ENCODE assay signal across 8 mouse cellular contexts in the genomic region with DNA sequence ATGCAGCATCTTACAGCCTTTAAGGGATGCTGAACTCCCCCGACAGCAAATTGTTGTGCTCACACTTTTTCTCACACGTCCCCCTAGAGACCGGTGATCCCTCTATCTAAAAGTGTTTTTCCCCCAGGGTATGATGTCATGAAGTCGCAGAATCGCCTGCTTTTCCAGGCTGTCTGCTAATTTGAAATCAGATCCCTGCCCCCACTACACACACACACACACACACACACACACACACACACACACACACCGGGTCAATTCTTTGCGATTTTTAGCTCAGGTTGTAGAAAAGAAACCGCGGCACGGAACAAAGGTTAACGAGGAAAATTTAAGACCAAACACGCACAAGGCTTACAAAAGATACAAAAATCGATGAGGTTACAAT. TPM values are rescaled to one million over a fixed set of nuclear protein-coding genes. Genes with fewer than 3 reads are reported as not detected.
A peak's percentile ranks its signal among the peaks of the same experiment; 100 is the strongest.
DNase-seq lines count a peak whose midpoint lies in the region; ATAC-seq and TF ChIP-seq lines count a peak whose summit lies in the region.

No protein-coding gene starts in this region.

- H3K79me2 ChIP-seq in MEL (ENCODE audit: control insufficient read depth, insufficient read depth, low read length, poor library complexity) (peaks cover 3% of the 10 kb centered on the region), macrophage (ENCODE audit: inconsistent target) (peaks cover 33% of the 10 kb centered on the region; the same call in 1 of the 2 replicates)

- no peak for TF ChIP-seq EP300 in MEL (IDR thresholded peaks at IDR 0.05; ENCODE audit: low read depth in 1 of 2, low read length in 2 of 2)

- H3K27me3 ChIP-seq in heart, embryonic 16.5 days (ENCODE audit: control insufficient read depth, insufficient read depth, low read length): peaks cover 6% of the 10 kb centered on the region
- H3K27me3 ChIP-seq in MEL (ENCODE audit: control insufficient read depth in 1 of 2, insufficient read depth in 2 of 2, low read length in 2 of 2): no peaks in the 10 kb centered on the region; a peak in 2 of 4 replicates

- peaks cover 2% of the 10 kb centered on the region; the same call in 1 of the 2 replicates for H3K4me1 ChIP-seq in heart, embryonic 16.5 days (ENCODE audit: control insufficient read depth, insufficient read depth, low read length)
- H3K4me1 ChIP-seq in MEL (ENCODE audit: control insufficient read depth in 1 of 2, insufficient read depth in 2 of 2, low read length in 2 of 2): peaks cover 4 to 6% of the 10 kb centered on the region in 2 experiments; a peak in 2 of 4 replicates

- H3K9me3 ChIP-seq in heart, embryonic 16.5 days (replicated peaks; ENCODE audit: control insufficient read depth, low read length): no peaks in the 10 kb centered on the region
- no peaks in the 10 kb centered on the region for H3K9me3 ChIP-seq in MEL (replicated peaks; ENCODE audit: insufficient read depth, low read length)

- TF ChIP-seq POLR2A in MEL (IDR thresholded peaks at IDR 0.05; ENCODE audit: control insufficient read depth in 1 of 2, insufficient read depth in 1 of 2, low read depth in 1 of 2, low read length in 2 of 2, poor library complexity in 1 of 2): no peak

- 6% methylated on average over 13 of the region's 13 CpGs for WGBS in heart, embryonic 16.5 days
- WGBS in macrophage (ENCODE audit: missing documents): 3% methylated on average over 11 of the region's 13 CpGs

- no peak for DNase-seq in heart, postnatal 14 days
- DNase-seq in MEL (ENCODE audit: low read depth, low spot score): no peak
- no peak for DNase-seq in c-Kit-positive CD71-positive TER-119-positive erythroid progenitor cells, embryonic 14.5 days (ENCODE audit: low spot score)
- DNase-seq in layer of hippocampus, adult 11-12 months (ENCODE audit: low spot score): no peak
- DNase-seq in adrenal gland, postnatal 14 days: no peak

- intact Hi-C loops in heart, postnatal 14 days (cut with DNase I): no loop called here

- H3K4me2 ChIP-seq in heart, embryonic 16.5 days (ENCODE audit: low read depth, low read length): peak overlapping the region; percentile 91

- no peak for ATAC-seq in heart, embryonic 16.5 days (replicated peaks; ENCODE audit: extremely low read depth, insufficient read depth, low FRiP score)
- ATAC-seq in granulocyte monocyte progenitor cell, adult 5-6 weeks (replicated peaks; ENCODE audit: poor library complexity, severe bottlenecking): peak; percentile 14; the same call in 1 of the 2 replicates

- no peak for TF ChIP-seq CTCF in MEL (IDR thresholded peaks at IDR 0.05 in 2 of 3, conservative IDR thresholded peaks at IDR 0.05 in 1 of 3; ENCODE audit: control insufficient read depth in 1 of 3, insufficient read depth in 1 of 3, low read depth in 2 of 3, low read length in 3 of 3, poor library complexity in 1 of 3, severe bottlenecking in 1 of 3)

- H3K27ac ChIP-seq in heart, embryonic 16.5 days (ENCODE audit: low read length): no peak overlapping the region
- no peak overlapping the region for H3K27ac ChIP-seq in MEL (ENCODE audit: control insufficient read depth, low read depth, low read length)
- H3K27ac ChIP-seq in macrophage: no peak overlapping the region

- TF ChIP-seq RAD21 in MEL (IDR thresholded peaks at IDR 0.05; ENCODE audit: low read depth, low read length): no peak

- peak overlapping the region; percentile 88 for H3K9ac ChIP-seq in heart, embryonic 16.5 days (ENCODE audit: low read length)
- peak overlapping the region; percentile 80 for H3K9ac ChIP-seq in MEL (ENCODE audit: control insufficient read depth, low read depth, low read length, poor library complexity, severe bottlenecking)

- no peaks in the 10 kb centered on the region for H3K36me3 ChIP-seq in heart, embryonic 16.5 days (ENCODE audit: control insufficient read depth, insufficient read depth)
- H3K36me3 ChIP-seq in MEL (ENCODE audit: control insufficient read depth in 1 of 2, insufficient read depth in 2 of 2, low read length in 2 of 2) (peaks cover 0 to 7% of the 10 kb centered on the region in 2 experiments; a peak in 1 of 4 replicates), macrophage (ENCODE audit: inconsistent target) (no peaks in the 10 kb centered on the region)

- H3K4me3 ChIP-seq in heart, embryonic 16.5 days (ENCODE audit: low read length): peak overlapping the region; percentile 89
- H3K4me3 ChIP-seq in MEL (ENCODE audit: control insufficient read depth in 1 of 2, insufficient read depth in 1 of 2, low read depth in 2 of 2, low read length in 2 of 2) (peak overlapping the region; percentile 54 to 84; a peak in 3 of 4 replicates), macrophage (ENCODE audit: inconsistent target) (peak overlapping the region; percentile 13; the same call in 1 of the 2 replicates)

TF ChIP-seq in MEL, 35 proteins besides CTCF, POLR2A, EP300 and RAD21:
- TF ChIP-seq MAX (IDR thresholded peaks at IDR 0.05; ENCODE audit: low read length) (peak; percentile 8; the same call in 1 of the 2 replicates), MAFK (IDR thresholded peaks at IDR 0.05; ENCODE audit: borderline replicate concordance, low read depth, low read length) (no peak), ZC3H11A (IDR thresholded peaks at IDR 0.05; ENCODE audit: low read depth, low read length) (no peak), MXI1 (IDR thresholded peaks at IDR 0.05; ENCODE audit: low read depth, low read length) (no peak), TBP (IDR thresholded peaks at IDR 0.05; ENCODE audit: low read depth, low read length) (no peak), BHLHE40 (IDR thresholded peaks at IDR 0.05; ENCODE audit: borderline replicate concordance, low read depth, low read length) (no peak), MAZ (IDR thresholded peaks at IDR 0.05; ENCODE audit: low read depth, low read length) (no peak)

RNA-seq across cellular contexts. Expression of a gene that starts 0.7 kb away (rescaled TPM):
- 6.2 and 6.6 TPM in 2 replicates for polyA plus RNA-seq in heart, embryonic 16.5 days (2015; fragmentation: Nextera tagmentation; extraction: Ambion mirVana)
- total RNA-seq in heart, postnatal 14 days (2021): 10 to 100 TPM; 18.3 to 20.2 TPM
- total RNA-seq in MEL (2012; rRNA removed): 6.1 and 6.9 TPM in 2 replicates
- polyA plus RNA-seq in MEL (2012; ENCODE audit: insufficient read depth in 1 of 2, insufficient read length in 2 of 2, low read depth in 1 of 2, low replicate concordance in 2 of 2, missing spikeins in 1 of 2) (100 to 1,000 TPM in 1 of 2 experiments, 1 to 10 TPM in 1; 9.1 to 238 TPM), macrophage (2018) (11.7 to 18.8 TPM (median 14.4 TPM) in 3 replicates)
- total RNA-seq in granulocyte monocyte progenitor cell, adult 5-6 weeks (2014; fragmentation: Nextera tagmentation): 5.8 and 14.4 TPM in 2 replicates
- total RNA-seq in granulocyte monocyte progenitor cell, adult 5-6 weeks (2017): 8.7 and 9.2 TPM in 2 replicates
- total RNA-seq in macrophage (2018; cell fraction: chromatin; rRNA removed): 100 to 1,000 TPM in 25 of 26 experiments, 10 to 100 TPM in 1; 98.7 to 363 (median 155) TPM
- 10 to 100 TPM in 18 of 26 experiments, 1 to 10 TPM in 8; 6.9 to 29.9 (median 17.1) TPM for total RNA-seq in macrophage (2018; cell fraction: cytosol; rRNA removed)
- total RNA-seq in macrophage (2018; cell fraction: nucleus; rRNA removed): 100 to 1,000 TPM in 13 of 26 experiments, 10 to 100 TPM in 13; 39.7 to 213 (median 99.8) TPM
- total RNA-seq in adrenal gland, postnatal 14 days (2021): 13.8 and 17.0 TPM in 2 replicates

RNA-seq across cellular contexts. Expression of a gene that starts 36.7 kb away (rescaled TPM):
- polyA plus RNA-seq in heart, embryonic 16.5 days (2015; fragmentation: Nextera tagmentation; extraction: Ambion mirVana): not detected in 2 replicates
- not detected for total RNA-seq in heart, postnatal 14 days (2021)
- total RNA-seq in MEL (2012; rRNA removed): 0.04 TPM in 1 of 2 replicates, not detected in the other
- polyA plus RNA-seq in MEL (2012; ENCODE audit: insufficient read depth in 1 of 2, insufficient read length in 2 of 2, low read depth in 1 of 2, low replicate concordance in 2 of 2, missing spikeins in 1 of 2): not detected
- total RNA-seq in granulocyte monocyte progenitor cell, adult 5-6 weeks (2014; fragmentation: Nextera tagmentation): not detected in 2 replicates
- total RNA-seq in granulocyte monocyte progenitor cell, adult 5-6 weeks (2017): not detected in 2 replicates
- total RNA-seq in macrophage (2018; cell fraction: chromatin; rRNA removed): not detected
- total RNA-seq in macrophage (2018; cell fraction: cytosol; rRNA removed): not detected
- not detected for total RNA-seq in macrophage (2018; cell fraction: nucleus; rRNA removed)
- not detected in 3 replicates for polyA plus RNA-seq in macrophage (2018)
- not detected in 2 replicates for total RNA-seq in adrenal gland, postnatal 14 days (2021)

RNA-seq across cellular contexts. Expression of a gene that starts 57.9 kb away (rescaled TPM):
- polyA plus RNA-seq in heart, embryonic 16.5 days (2015; fragmentation: Nextera tagmentation; extraction: Ambion mirVana): 4.8 and 5.1 TPM in 2 replicates
- 1 to 10 TPM in 1 of 2 experiments, under 1 TPM in 1; 0.71 to 3.4 TPM for total RNA-seq in heart, postnatal 14 days (2021)
- 5.0 and 7.3 TPM in 2 replicates for total RNA-seq in MEL (2012; rRNA removed)
- 1 to 10 TPM in 1 of 2 experiments, not detected in 1; 9.0 TPM for polyA plus RNA-seq in MEL (2012; ENCODE audit: insufficient read depth in 1 of 2, insufficient read length in 2 of 2, low read depth in 1 of 2, low replicate concordance in 2 of 2, missing spikeins in 1 of 2)
- total RNA-seq in granulocyte monocyte progenitor cell, adult 5-6 weeks (2014; fragmentation: Nextera tagmentation): 1.1 and 1.6 TPM in 2 replicates
- 0.39 and 0.57 TPM in 2 replicates for total RNA-seq in granulocyte monocyte progenitor cell, adult 5-6 weeks (2017)
- 1 to 10 TPM in 1 of 26 experiments, under 1 TPM in 6, not detected in 19; 0.54 to 1.3 (median 0.58) TPM for total RNA-seq in macrophage (2018; cell fraction: chromatin; rRNA removed)
- 1 to 10 TPM in 25 of 26 experiments, under 1 TPM in 1; 0.99 to 3.7 (median 1.9) TPM for total RNA-seq in macrophage (2018; cell fraction: cytosol; rRNA removed)
- total RNA-seq in macrophage (2018; cell fraction: nucleus; rRNA removed): 1 to 10 TPM in 2 of 26 experiments, under 1 TPM in 12, not detected in 12; 0.36 to 2.1 (median 0.62) TPM
- polyA plus RNA-seq in macrophage (2018): 2.2 to 2.4 TPM (median 2.3 TPM) in 3 replicates
- 96.9 and 114 TPM in 2 replicates for total RNA-seq in adrenal gland, postnatal 14 days (2021)

Comparison
In these comparisons a context has a peak if more than half of its experiments do, and no peak if none do; other contexts are left out.
1. H3K4me3 ChIP-seq: peak in every context shown above with its lines; median percentile 89 in heart, embryonic 16.5 days; 69 in MEL; 13 in macrophage.
2. RNA of a gene that starts 57.9 kb away (total RNA-seq): 96.9 to 114 TPM in adrenal gland, postnatal 14 days; 5.0 to 7.3 TPM in MEL, 0.71 to 3.4 TPM in heart, postnatal 14 days and 0.39 to 1.6 TPM in granulocyte monocyte progenitor cell, adult 5-6 weeks; every median in the first group is over 10 times any median in the second.